Mouse (Mus musculus): Measurements from ENCODE around the gene Htr7.

DNA sequence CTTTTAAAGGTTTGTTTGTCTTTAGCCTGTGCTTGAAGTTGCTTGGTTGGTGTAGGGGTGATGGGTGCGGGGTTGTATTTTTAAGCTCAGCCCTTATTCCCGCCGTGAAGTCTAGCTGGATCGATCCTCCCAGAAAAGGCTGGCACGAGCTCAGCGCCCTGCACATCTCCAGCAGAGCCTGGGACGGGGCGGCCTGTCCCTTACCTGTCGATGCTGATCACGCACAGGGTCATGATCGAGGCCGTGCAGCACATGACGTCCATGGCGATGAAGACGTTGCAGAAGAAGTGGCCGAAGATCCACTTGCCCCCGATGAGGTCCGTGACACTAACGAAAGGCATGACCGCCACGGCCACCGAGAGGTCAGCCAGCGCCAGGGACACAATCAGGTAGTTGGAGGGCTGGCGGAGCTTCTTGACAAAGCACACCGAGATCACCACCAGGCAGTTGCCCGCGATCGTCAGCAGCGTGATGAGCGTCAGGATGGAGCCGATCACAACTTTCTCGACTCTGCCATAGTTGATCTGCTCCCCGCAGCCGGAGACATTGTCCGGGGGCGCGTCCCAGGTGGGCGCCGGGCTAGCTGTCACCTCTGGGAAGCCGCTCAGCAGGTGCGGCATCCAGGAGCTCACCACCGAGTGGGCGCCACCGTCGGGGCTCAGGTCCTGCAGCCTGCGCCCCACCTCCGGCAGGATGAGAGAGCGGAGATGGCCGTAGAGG, 645 bp downstream of the Htr7 start:
- no peak for TF ChIP-seq GATA1 (IDR thresholded peaks at IDR 0.05; ENCODE audit: borderline replicate concordance, low read length)
- no peak for TF ChIP-seq FLI1 (IDR thresholded peaks at IDR 0.05; ENCODE audit: low read length)

Measured in megakaryocyte, embryonic 14.5 days (primary cell).